Mouse (Mus musculus): ENCODE results near the gene Plch2.

- TF ChIP-seq MAX (IDR thresholded peaks at IDR 0.05; ENCODE audit: low read depth) (no peak), USF1 (IDR thresholded peaks at IDR 0.05; ENCODE audit: low read depth) (no peak), E2F4 (IDR thresholded peaks at IDR 0.05; ENCODE audit: insufficient read depth) (no peak)
These were observed 7.9 kb upstream of the Plch2 start for GRCm38 (mm10) chr4:155064474-155064873.
